Mouse (Mus musculus) naive thymus-derived CD4-positive, alpha-beta T cell, adult 2 months (primary cell): Measurements from ENCODE around the gene Mrpl20.
"Not testable (repeated sequence)": the region's sequence is repeated elsewhere in the genome, so short reads cannot be mapped to it uniquely, and the experiment has no call there.

Source experiments
- DNase-seq: peaks from one replicate; pipeline ENCODE4 v3.0.0-alpha.2; 2011; ENCODE audit warnings: low read depth

The Mrpl20 gene

DNA sequence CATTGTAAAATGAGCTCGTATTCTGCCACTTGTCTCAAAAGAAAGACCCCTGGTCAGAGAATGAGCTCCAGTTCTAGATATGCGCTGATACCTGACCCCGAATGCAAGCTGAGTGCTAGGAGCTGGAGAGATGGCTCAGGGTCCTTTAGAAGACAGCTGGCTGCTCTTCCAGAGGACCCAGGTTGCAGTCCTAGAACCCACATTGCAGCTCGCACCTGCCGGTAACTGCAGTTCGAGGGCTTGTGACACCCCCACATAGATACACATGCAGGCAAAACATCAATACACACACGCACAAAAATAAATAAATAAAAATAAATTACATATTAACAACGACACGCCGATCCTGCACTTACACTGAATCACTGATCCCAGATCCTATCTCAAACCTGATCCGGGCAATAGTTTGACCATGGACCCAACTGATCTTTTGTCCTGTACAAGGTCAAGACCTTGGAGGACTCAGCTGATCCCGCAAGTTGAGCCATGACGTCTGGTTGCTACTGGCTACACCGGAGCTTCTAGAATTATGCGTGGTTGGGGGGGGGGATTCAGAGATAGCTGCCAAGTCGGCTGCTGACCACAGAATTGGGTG is 19.1 kb upstream of the Mrpl20 start:
- DNase-seq: no peak

DNA sequence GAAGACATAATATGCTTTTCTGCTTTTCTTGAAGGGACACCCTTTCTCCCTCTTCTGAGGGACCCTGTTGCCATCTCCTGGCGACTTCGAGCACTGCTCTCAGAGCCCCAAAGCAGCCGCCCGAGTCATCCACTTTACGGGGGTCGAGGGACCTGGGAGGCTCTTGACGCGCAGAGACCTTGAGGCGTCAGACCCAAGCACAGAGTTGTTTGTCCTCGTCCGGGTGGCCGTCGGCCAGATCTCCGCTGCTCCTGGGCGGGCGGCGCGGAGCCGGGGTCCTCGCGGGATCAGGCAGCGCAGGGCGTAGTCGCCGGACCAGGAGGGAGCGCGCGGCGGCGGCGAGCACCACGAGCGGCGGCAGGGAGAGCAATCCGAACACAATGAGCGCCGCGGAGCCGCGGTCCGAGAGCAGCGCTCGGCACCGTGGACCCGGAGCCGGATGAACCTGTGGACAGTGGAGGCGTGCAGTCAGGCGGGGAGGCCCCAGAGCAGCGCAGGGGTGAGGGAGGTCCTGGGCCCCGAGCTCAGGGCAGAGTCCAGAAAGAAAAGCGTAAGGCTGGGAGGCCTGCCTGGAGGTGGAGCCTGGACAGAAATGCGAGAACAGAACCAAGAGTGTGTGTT is 18.5 kb upstream of the Mrpl20 start:
- peak; percentile 75 for DNase-seq

DNA sequence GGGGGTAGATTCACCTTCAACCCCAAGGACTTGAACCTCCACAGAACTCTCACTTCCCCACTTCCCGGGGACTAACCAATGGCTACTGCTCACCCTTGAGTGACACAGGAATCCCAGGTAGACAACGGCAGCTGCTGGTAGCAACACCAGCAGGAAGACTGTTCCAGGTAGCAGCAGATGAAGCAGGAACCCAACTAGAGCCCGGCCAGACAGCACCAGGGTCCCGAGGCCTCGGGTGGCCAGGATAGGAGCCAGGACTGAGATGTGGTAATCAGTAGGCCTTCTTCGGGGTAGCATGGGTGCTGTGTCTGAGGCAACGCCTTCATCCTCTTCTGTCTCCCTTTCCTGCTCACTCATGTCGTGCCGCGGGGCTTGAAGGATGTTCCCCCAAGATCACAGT is 17.4 kb upstream of the Mrpl20 start:
- DNase-seq: no peak

DNA sequence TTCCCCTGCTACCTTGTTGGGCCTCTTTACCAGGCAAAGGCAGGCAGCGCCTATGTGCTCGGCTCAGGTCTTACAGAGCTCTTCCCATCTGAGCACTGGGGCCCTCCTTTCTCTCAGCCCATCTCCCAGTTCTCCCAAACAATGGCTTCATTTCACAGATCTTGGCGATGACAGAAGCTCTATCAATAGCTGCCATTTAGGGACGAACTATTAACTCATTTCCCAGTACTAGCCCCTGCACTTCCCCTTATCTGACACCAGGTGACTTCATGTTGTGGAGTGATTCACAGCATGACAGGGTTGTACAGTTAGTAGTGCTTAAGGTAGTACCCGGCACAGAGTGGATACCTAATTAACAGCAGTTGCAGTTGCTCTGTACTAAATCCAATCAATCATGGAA is 16.9 kb upstream of the Mrpl20 start, which contains the start of gene Tmem88b:
TSS of gene Tmem88b (minus strand) at position 56 of the 400 bp plus-strand sequence.
- DNase-seq: no peak

DNA sequence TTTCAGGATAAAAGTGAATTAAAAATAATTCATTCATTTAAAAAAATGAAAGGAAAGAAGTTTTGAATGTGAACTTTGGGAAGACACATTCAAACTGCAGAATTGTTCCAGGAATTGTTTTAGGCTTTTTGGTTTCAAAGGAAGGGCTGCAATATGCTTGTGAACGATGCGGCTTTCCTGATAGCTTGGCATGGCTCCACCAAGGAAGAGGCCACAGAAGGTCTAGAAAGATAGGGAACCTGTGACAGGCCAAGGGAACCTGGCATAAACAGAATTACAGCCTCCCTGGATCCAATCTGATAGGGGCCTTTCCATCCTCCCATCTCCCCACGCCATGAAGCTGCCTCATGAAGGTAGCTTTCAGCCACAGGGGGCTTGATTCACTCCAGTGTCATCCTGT is 14.4 kb upstream of the Mrpl20 start:
- DNase-seq: no peak

DNA sequence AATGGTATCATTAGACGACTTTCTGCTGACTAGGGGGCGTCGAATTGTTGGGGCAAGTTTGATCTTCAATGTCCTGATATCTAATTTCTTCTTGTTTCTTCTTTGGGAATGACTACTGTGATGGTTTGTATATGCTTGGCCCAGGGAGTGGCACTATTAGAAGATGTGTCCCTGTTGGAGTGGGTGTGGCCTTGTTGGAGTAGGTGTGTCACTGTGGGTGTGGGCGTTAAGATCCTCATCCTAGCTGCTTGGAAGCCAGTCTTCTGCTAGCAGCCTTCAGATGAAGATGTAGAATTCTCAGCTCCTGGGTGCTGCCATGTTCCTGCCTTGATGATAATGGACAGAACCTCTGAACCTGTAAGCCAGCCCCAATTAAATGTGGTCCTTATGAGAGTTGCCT is 13.8 kb upstream of the Mrpl20 start:
- DNase-seq: not testable (repeated sequence)

DNA sequence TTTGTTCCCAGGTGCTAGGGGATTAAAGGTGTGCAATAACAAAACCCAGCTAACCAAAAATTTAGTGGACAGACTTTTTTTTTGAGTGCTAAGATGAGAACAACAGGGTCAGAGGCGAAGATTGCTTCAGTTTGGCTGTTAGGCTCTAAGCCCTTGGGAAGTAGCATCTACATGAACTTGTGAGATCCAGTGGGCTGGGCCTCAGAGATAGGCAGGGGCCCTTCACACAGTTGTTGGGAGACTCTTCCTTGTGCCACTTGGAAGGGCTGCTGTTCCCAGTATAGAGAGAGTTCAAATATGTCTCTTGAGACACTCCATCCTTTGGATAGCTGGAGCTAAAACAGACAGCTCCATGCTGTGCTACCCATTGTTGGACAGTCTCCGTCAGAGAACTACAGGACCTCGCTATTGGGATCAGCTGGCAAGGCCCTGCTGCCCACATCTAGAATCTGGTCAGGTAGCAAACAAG is 12.6 kb upstream of the Mrpl20 start, which contains the start of gene Ankrd65:
TSS of gene Ankrd65 (plus strand) at position 419 of the 469 bp plus-strand sequence.
- no peak for DNase-seq

DNA sequence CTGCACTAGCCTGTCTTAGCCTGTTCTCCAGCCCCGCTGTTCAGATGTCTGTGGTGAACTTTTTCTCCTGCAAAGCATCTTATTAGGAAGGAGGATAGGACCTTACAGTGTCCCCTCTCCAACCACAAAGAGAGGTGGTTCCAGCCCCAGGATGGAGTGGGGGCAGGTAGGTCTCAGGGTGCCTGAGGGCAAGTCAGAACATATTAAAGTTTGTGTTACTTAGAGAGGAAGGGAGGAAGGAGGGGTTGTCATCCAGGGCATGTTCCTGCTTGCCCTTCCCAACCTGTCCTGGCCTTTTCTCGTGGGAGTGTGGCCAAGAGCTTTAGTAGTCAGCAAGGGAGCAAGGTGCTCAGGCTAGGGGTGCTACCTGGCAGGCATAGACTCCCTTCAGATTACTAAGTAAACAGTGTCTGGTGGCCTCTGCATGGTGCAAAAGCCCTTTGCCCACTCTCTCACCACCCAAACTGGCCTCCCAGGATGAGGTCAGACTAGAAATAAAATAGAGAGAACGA is 12.0 kb upstream of the Mrpl20 start:
- DNase-seq: no peak

DNA sequence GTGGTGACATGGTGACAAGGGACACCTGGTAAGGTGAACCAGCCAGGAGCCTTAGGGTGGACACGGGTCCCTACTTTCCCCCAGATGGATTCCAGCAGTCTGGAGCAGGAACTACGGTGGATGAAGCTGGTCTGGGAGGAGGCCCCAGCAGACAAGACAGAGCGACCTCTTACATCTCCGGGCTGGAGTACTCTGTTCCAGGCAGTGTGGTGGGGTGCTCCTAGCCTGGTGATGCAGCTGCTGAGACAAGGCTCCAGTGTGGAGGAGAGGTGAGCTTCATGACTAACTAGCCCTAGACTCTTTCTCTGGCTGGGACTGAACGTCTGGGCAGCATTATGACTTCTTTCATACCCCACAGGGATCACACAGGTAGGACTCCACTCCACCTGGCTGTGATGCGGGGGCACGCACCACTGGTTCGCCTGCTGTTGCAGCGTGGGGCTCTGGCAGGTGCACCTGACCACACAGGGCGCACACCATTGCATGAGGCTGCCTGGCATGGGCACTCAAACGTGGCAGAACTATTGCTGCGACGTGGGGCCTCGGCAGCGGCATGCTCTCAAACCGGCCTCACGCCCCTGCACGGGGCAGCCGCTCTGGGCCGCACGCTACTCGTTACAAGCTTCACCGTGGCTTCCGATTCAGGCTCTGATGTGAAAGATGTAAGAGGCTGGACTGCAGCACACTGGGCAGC is 11.3 kb upstream of the Mrpl20 start:
- no peak for DNase-seq

DNA sequence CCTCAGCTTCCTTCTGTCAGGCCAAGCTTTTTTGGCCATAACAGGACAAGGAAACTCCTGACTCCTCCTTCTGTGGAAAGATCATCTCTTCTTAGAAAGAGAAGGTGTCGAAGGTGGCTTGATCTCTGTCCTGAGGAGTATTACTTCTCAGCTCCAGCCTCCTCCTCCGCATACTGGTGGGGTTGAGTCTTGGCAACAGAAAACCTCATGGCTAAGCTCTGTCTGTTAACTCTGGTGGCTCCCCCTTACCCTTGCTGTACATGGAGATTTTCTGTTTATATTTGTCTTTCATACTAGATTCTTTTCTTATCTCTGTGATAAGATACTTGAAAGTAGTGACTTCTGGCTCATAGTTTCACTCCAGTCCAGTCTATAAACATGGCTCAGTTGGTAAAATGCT is 8.9 kb upstream of the Mrpl20 start:
- DNase-seq: no peak

DNA sequence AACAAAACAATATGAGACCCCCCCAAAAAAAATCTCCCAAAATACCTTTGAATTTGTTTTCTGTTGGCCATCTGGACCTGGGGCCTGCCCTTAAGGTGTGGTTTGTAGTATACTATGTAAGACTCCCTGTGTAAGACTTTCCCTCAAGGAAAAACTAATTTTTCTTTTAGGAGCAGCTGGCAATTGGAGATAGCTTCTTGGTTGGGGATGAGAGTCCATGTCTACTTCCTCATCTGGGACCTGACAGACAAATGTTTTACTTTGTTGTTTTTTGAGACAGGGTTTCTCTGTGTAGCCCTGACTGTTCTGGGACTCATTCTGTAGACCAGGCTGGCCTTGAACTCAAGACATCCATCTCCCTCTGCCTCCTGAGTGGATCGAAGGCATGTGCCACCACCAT is 603 bp upstream of the Mrpl20 start:
- no peak for DNase-seq

DNA sequence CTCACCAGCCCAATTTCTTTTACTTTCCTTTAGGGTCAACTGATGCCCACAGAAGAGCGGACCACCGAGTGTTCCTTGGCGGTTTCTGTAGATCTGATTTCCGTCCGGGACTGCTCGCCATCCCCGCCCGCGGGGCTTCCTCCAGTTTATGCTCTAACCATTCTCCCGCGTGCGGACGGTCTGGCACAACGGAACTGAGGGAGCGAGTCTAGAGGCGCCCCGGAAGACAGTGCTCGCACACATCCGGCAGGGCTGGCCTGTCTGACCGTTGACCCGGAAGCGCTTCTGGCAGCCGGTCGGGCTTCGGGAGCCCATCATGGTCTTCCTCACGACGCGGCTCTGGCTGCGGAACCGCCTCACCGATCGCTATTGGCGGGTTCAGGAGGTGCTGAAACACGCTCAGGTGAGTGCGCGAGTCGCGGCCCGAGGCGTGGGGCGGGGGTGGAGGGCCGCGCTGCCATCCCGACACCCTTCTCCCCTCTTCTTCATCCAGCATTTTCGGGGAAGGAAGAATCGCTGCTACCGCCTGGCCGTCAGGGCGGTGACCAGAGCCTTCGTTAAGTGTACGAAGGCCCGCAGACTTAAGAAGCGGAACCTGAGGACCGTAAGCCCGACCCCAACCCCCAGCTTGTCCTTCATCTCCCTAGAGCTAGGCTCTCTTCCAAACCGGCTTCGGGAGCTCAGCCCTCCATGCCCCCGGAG is 813 bp downstream of the Mrpl20 start:
- DNase-seq: peak; percentile 97

DNA sequence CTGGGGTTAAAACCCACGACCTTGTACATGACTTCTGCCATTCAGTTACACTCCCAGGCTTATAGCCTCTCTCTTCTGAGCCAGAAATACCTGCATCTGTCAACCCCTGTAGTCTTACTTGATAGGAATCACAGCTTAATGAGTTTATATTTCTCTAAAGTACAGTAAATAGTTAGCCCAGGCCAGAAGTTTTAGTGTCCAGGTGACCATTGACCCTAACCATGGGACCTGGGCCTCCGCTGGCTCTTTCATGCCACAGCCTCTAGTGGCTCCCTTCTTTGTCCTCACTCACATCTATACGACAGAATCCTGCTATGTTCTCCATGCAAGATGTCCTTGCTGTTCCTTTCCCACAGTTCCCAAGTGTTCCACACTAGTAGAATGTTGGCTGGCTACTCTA is 5.2 kb downstream of the Mrpl20 start:
- DNase-seq: no peak

DNA sequence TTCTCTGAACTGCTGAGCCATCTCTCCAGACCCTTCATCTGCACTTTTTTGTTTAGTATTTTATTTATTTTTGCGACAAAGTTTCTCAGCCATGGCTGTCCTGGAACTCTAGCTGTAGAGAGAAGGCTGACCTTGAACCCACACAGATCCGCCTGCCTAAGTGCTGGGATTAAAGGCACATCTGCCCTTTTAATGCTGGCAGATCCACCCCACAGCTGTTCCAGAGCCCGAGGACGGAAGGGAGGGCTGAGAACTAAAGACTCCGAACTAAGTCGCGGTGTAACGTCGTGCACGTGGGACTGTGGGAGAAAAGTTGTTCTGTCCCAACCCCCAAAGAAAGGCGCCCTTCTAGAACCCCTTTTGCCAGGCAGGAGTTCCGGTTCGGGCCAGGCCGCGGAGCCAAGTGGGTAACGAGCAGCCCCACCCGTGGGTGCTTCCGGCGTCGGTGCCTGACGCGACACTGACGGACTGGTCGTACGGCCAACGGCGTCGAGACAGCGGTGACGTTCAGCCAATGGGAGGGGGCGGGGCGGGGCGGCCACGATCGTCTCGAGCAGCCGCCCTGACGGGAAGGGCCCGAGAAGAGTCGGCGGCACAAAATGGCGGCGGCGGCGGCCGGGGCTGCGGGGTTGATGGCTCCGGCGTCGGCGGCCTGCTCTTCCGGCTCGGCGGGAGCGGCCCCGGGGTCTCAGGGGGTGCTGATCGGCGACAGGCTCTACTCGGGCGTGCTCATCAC is 9.4 kb downstream of the Mrpl20 start, which contains the start of gene Ccnl2:
TSS of gene Ccnl2 (plus strand) at position 561 of the 736 bp plus-strand sequence.
- DNase-seq: peak; percentile 99

DNA sequence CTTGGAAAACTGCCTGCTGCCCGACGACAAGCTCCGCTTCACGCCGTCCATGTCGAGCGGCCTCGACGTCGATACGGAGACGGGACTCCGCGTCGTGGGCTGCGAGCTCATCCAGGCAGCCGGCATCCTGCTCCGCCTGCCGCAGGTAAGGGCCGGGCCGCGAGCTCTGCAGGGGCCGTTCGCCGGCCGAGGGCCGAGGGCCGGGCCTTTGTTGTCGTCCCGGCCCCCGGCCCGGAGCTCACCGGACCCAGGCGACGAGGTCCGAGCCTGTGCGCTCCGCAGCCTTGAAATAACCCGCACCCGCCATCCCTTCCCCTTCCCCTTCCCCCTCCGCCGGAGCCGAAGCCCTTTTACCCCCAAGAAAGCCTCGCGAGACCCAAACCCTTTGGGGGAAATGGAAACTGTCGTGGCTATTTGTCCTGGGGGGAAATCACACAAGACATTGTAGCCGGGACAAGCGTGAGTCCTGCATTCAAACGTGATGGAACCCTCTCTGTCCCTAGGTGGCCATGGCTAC is 10.0 kb downstream of the Mrpl20 start:
- peak; percentile 50 for DNase-seq

DNA sequence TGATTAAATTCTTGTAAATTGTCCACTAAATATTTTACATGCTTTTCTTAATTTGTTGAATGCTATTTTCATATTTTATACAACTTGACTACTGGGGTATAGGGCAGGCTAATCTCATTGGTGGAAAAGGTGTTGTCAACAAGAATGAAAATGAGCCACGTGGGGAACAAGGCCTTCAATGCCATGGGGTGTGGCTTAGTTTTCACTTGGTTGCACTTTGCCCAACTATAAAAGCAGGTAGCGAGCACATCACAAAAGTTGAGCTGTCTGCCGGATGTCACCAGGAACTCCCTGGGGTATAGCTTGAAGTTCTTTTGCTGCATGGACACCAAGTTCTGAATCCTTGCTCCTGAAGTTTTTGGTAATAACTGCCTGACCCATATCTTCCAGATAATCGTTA is 14.9 kb downstream of the Mrpl20 start:
- no peak for DNase-seq

DNA sequence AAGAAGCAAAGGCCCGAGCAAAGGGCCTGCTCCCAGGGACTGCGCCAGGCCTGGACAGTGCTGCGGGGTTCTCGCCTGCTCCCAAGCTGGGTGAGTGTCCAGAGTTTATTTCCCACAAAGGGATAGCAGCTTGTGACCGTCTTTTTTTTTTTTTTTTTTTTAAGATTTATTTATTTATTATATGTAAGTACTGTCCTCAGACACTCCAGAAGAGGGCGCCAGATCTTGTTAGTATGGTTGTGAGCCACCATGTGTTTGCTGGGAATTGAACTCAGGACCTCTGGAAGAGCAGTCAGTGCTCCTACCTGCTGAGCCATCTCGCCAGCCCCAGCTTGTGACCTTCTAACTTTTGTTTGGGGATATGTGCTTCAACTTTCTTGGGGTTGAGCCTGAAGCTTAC is 18.3 kb downstream of the Mrpl20 start:
- DNase-seq: peak; percentile 65

DNA sequence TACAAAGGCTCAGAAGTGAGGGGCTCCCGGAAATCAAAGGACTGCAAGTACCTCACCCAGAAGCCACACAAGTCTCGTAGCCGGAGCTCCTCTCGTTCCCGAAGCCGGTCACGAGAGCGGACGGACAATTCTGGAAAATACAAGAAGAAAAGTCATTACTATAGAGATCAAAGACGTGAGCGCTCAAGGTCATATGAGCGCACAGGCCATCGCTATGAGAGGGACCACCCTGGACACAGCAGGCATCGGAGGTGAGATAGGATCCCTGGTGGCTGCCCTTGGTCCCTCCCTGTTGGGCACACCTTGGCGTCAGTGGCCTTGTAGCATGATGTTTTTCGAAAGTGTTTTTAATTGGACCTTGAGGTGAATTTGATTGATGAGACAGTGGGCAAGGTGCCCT is 20.8 kb downstream of the Mrpl20 start:
- DNase-seq: no peak

DNA sequence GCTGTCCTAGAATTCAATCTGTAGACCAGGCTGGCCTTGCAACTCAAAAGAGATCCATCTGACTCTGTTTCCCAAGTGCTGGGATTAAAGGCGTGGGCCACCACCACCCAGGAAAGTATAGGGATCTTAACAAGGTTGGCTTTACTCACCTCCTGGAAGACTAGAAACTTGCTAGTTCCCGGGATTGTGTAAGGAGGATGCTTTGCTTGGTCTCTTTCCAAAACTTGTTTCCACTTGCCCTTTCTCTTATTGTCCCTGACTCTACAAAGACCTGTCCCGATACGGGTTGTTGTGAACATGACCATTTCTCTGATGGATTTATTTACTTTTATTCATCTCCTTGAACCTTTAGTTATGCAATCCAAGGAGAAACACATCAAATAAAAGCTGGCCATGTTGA is 27.2 kb downstream of the Mrpl20 start:
- DNase-seq: no peak

DNA sequence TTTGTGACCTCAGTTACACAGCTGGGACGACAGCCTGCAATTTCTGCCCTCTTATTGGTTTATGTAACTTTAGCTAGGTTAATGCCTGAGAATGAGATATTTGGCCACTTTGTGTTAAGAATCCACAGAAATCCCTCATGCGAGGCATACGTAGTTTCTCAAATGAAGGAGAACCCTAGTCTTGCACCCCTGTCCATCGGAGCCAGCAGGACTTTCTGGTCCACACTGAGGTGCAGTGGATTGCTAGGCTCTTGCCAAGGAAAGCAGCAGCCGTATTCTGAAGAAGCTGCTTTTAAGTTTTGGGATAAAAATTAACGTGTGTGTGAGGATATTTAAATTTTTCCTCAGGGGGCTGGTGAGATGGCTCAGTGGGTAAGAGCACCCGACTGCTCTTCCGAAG is 27.9 kb downstream of the Mrpl20 start:
- DNase-seq: peak; percentile 37

DNA sequence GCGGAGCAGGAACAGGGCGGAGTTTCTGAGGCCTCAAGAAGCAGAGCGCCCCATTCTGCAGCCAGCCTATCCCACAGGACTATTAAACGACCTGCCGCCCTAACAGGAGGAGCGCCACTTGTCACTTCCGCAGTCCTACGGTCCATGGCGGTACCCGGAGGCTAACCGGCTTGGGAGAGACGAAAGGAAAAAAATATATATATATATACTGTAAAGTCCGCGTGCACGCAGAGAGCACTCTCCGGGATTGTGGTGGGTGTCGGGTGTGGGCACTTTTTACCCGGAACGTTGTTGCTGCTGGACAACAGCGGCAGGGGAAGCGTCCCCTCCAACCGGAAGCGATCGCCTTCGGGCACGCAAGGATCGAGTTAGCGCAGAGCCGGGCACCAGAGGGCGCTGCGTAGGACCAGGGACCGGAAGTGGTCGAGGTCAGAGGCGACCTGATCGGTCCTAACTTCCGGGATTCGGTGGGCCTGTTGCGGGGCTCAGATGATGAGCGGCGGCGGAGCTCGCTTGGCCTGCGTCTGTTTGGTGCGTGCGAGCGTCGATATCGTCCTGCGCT is 28.6 kb downstream of the Mrpl20 start, which contains the start of gene Aurkaip1:
TSS of gene Aurkaip1 (plus strand) at position 68 of the 562 bp plus-strand sequence.
- peak; percentile 91 for DNase-seq
